Mouse (Mus musculus): ENCODE results near the gene Syt1. TPM values are rescaled to one million over a fixed set of nuclear protein-coding genes. Genes with fewer than 3 reads are reported as not detected.

Gene Syt1
- 2.6 and 3.3 TPM in 2 replicates for polyA plus RNA-seq (2016; fragmentation: Nextera tagmentation; extraction: Ambion mirVana)

GRCm38 (mm10) chr10:109010241-109011193 lies at the start of gene Syt1:
Syt1 (minus strand) TSS chr10:109010982.
- Histone ChIP-seq H3K4me1 (peaks cover 17% of the 10 kb centered on the region), H3K4me3 (peak within 1 kb of the TSS; percentile 72), H3K9me3 (no peaks in the 10 kb centered on the region), H3K27me3 (replicated peaks; ENCODE audit: low read depth, poor library complexity, severe bottlenecking) (peaks cover 40% of the 10 kb centered on the region), H3K27ac (replicated peaks) (peak within 1 kb of the TSS; percentile 49), H3K36me3 (replicated peaks) (no peaks in the 10 kb centered on the region)
- WGBS, result under 1% methylated on average over 37 of the region's 37 CpGs
- peak; percentile 84 for DNase-seq (ENCODE audit: low spot score)

GRCm38 (mm10) chr10:109056500-109056899 lies 45.7 kb upstream of the Syt1 start:
- Histone ChIP-seq H3K4me1 (no peaks in the 10 kb centered on the region), H3K4me3 (no peak overlapping the region), H3K9me3 (no peaks in the 10 kb centered on the region), H3K36me3 (replicated peaks) (no peaks in the 10 kb centered on the region), H3K27ac (replicated peaks) (no peak overlapping the region), H3K27me3 (replicated peaks; ENCODE audit: low read depth, poor library complexity, severe bottlenecking) (no peaks in the 10 kb centered on the region)
- 81% methylated on average over 6 of the region's 6 CpGs for WGBS
- DNase-seq (ENCODE audit: low spot score), result no peak

GRCm38 (mm10) chr10:109047537-109047936 lies 36.8 kb upstream of the Syt1 start:
- Histone ChIP-seq H3K27me3 (replicated peaks; ENCODE audit: low read depth, poor library complexity, severe bottlenecking) (no peaks in the 10 kb centered on the region), H3K4me3 (no peak overlapping the region), H3K27ac (replicated peaks) (no peak overlapping the region), H3K4me1 (no peaks in the 10 kb centered on the region), H3K9me3 (no peaks in the 10 kb centered on the region), H3K36me3 (replicated peaks) (no peaks in the 10 kb centered on the region)
- 86% methylated on average over 5 of the region's 5 CpGs for WGBS
- DNase-seq (ENCODE audit: low spot score), result no peak

- Histone ChIP-seq H3K4me3 (no peak overlapping the region), H3K9me3 (no peaks in the 10 kb centered on the region), H3K4me1 (no peaks in the 10 kb centered on the region), H3K27ac (replicated peaks) (no peak overlapping the region), H3K36me3 (replicated peaks) (no peaks in the 10 kb centered on the region), H3K27me3 (replicated peaks; ENCODE audit: low read depth, poor library complexity, severe bottlenecking) (no peaks in the 10 kb centered on the region)
- WGBS, result 82% methylated on average over 2 of the region's 2 CpGs
- no peak for DNase-seq (ENCODE audit: low spot score)
Observed at GRCm38 (mm10) chr10:109046988-109047387, 36.2 kb upstream of the Syt1 start.

- DNase-seq (ENCODE audit: low spot score), result peak; percentile 63
- Histone ChIP-seq H3K27ac (replicated peaks) (no peak overlapping the region), H3K4me3 (peak overlapping the region; percentile 72), H3K4me1 (peaks cover 17% of the 10 kb centered on the region), H3K36me3 (replicated peaks) (no peaks in the 10 kb centered on the region), H3K27me3 (replicated peaks; ENCODE audit: low read depth, poor library complexity, severe bottlenecking) (peaks cover 40% of the 10 kb centered on the region), H3K9me3 (no peaks in the 10 kb centered on the region)
- WGBS, result 2% methylated on average over 29 of the region's 29 CpGs
Observed at GRCm38 (mm10) chr10:109011226-109012165, 714 bp upstream of the Syt1 start.

- Histone ChIP-seq H3K4me3 (peak overlapping the region; percentile 72), H3K36me3 (replicated peaks) (no peaks in the 10 kb centered on the region), H3K27me3 (replicated peaks; ENCODE audit: low read depth, poor library complexity, severe bottlenecking) (peaks cover 40% of the 10 kb centered on the region), H3K9me3 (no peaks in the 10 kb centered on the region), H3K4me1 (peaks cover 17% of the 10 kb centered on the region), H3K27ac (replicated peaks) (no peak overlapping the region)
- WGBS, result 5% methylated on average over 1 of the region's 1 CpGs
- DNase-seq (ENCODE audit: low spot score), result no peak
Observed at GRCm38 (mm10) chr10:109009831-109010230, 951 bp downstream of the Syt1 start.

GRCm38 (mm10) chr10:109008456-109008855 lies 2.3 kb downstream of the Syt1 start:
- Histone ChIP-seq H3K4me3 (no peak overlapping the region), H3K36me3 (replicated peaks) (no peaks in the 10 kb centered on the region), H3K27ac (replicated peaks) (no peak overlapping the region), H3K9me3 (no peaks in the 10 kb centered on the region), H3K27me3 (replicated peaks; ENCODE audit: low read depth, poor library complexity, severe bottlenecking) (peaks cover 40% of the 10 kb centered on the region), H3K4me1 (peaks cover 17% of the 10 kb centered on the region)
- no peak for DNase-seq (ENCODE audit: low spot score)
- 95% methylated on average over 13 of the region's 13 CpGs for WGBS

- 88% methylated on average over 4 of the region's 4 CpGs for WGBS
Observed at GRCm38 (mm10) chr10:109003482-109003881, 7.3 kb downstream of the Syt1 start.

GRCm38 (mm10) chr10:108987250-108987649 lies 23.5 kb downstream of the Syt1 start:
- no peak for DNase-seq (ENCODE audit: low spot score)
- Histone ChIP-seq H3K4me3 (no peak overlapping the region), H3K4me1 (no peaks in the 10 kb centered on the region), H3K27ac (replicated peaks) (no peak overlapping the region), H3K27me3 (replicated peaks; ENCODE audit: low read depth, poor library complexity, severe bottlenecking) (no peaks in the 10 kb centered on the region), H3K9me3 (no peaks in the 10 kb centered on the region), H3K36me3 (replicated peaks) (no peaks in the 10 kb centered on the region)
- WGBS, result 92% methylated on average over 2 of the region's 2 CpGs

More at GRCm38 (mm10) chr10:109003482-109003881, 7.3 kb downstream of the Syt1 start:
- H3K4me1 ChIP-seq, result no peaks in the 10 kb centered on the region
- peaks cover 2% of the 10 kb centered on the region for H3K27me3 ChIP-seq (replicated peaks; ENCODE audit: low read depth, poor library complexity, severe bottlenecking)
- H3K4me3 ChIP-seq, result no peak overlapping the region
- no peak for DNase-seq (ENCODE audit: low spot score)
- no peaks in the 10 kb centered on the region for H3K36me3 ChIP-seq (replicated peaks)
- H3K27ac ChIP-seq (replicated peaks), result no peak overlapping the region
- H3K9me3 ChIP-seq, result no peaks in the 10 kb centered on the region

- H3K27ac ChIP-seq (replicated peaks), result no peak overlapping the region
- H3K27me3 ChIP-seq (replicated peaks; ENCODE audit: low read depth, poor library complexity, severe bottlenecking), result no peaks in the 10 kb centered on the region
- no peaks in the 10 kb centered on the region for H3K4me1 ChIP-seq
- DNase-seq (ENCODE audit: low spot score), result no peak
- no peak overlapping the region for H3K4me3 ChIP-seq
- WGBS, result 80% methylated on average over 6 of the region's 6 CpGs
- no peaks in the 10 kb centered on the region for H3K36me3 ChIP-seq (replicated peaks)
- H3K9me3 ChIP-seq, result no peaks in the 10 kb centered on the region
Observed at GRCm38 (mm10) chr10:108979660-108980059, 31.1 kb downstream of the Syt1 start.

- H3K4me3 ChIP-seq, result no peak overlapping the region
- DNase-seq (ENCODE audit: low spot score), result no peak
- H3K27ac ChIP-seq (replicated peaks), result no peak overlapping the region
- no peaks in the 10 kb centered on the region for H3K9me3 ChIP-seq
- no peaks in the 10 kb centered on the region for H3K4me1 ChIP-seq
- no peaks in the 10 kb centered on the region for H3K36me3 ChIP-seq (replicated peaks)
- 91% methylated on average over 5 of the region's 5 CpGs for WGBS
- no peaks in the 10 kb centered on the region for H3K27me3 ChIP-seq (replicated peaks; ENCODE audit: low read depth, poor library complexity, severe bottlenecking)
Observed at GRCm38 (mm10) chr10:108954952-108955351, 55.8 kb downstream of the Syt1 start.

- WGBS, result 82% methylated on average over 8 of the region's 8 CpGs
- Histone ChIP-seq H3K9me3 (no peaks in the 10 kb centered on the region), H3K36me3 (replicated peaks) (no peaks in the 10 kb centered on the region), H3K4me3 (no peak overlapping the region), H3K27ac (replicated peaks) (no peak overlapping the region), H3K27me3 (replicated peaks; ENCODE audit: low read depth, poor library complexity, severe bottlenecking) (no peaks in the 10 kb centered on the region), H3K4me1 (no peaks in the 10 kb centered on the region)
- DNase-seq (ENCODE audit: low spot score), result no peak
Observed at GRCm38 (mm10) chr10:108952182-108952581, 58.6 kb downstream of the Syt1 start.

All from embryonic facial prominence, embryonic 10.5 days (tissue).